Mouse (Mus musculus): ENCODE data around the gene Abhd17a.
"Not testable (repeated sequence)": the region's sequence is repeated elsewhere in the genome, so short reads cannot be mapped to it uniquely, and the experiment has no call there.

Gene Abhd17a

GRCm38 (mm10) chr10:80608435-80608834 is 18.3 kb upstream of the Abhd17a start:
- no peak for DNase-seq (ENCODE audit: low spot score in 2 of 2)

GRCm38 (mm10) chr10:80606737-80607350 is 16.7 kb upstream of the Abhd17a start:
- DNase-seq (ENCODE audit: low spot score in 2 of 2): no peak

- DNase-seq (ENCODE audit: low spot score in 2 of 2): no peak
These were observed 16.2 kb upstream of the Abhd17a start for GRCm38 (mm10) chr10:80606306-80606705.

GRCm38 (mm10) chr10:80605721-80606120 is 15.6 kb upstream of the Abhd17a start, which contains the start of gene Gm49322:
TSS of gene Gm49322 (plus strand) at chr10:80606021.
- not testable (repeated sequence) for DNase-seq (ENCODE audit: low spot score in 2 of 2)

- no peak for DNase-seq (ENCODE audit: low spot score in 2 of 2)
These were observed 14.8 kb upstream of the Abhd17a start for GRCm38 (mm10) chr10:80604988-80605387.

GRCm38 (mm10) chr10:80604001-80604509 is 13.9 kb upstream of the Abhd17a start:
- DNase-seq (ENCODE audit: low spot score in 2 of 2): peak; percentile 45 to 68

GRCm38 (mm10) chr10:80603364-80603763 is 13.2 kb upstream of the Abhd17a start:
- no peak for DNase-seq (ENCODE audit: low spot score in 2 of 2)

- peak; percentile 87 to 90 for DNase-seq (ENCODE audit: low spot score in 2 of 2)
These were observed 12.7 kb upstream of the Abhd17a start, which contains the start of the genes Scamp4 and Adat3 for GRCm38 (mm10) chr10:80602698-80603325. TSS of gene Scamp4 (plus strand) at chr10:80602872. TSS of gene Adat3 (plus strand) at chr10:80602880.

- no peak for DNase-seq (ENCODE audit: low spot score in 2 of 2)
These were observed 6.2 kb upstream of the Abhd17a start for GRCm38 (mm10) chr10:80596318-80596717.

GRCm38 (mm10) chr10:80589127-80589878 is 838 bp downstream of the Abhd17a start:
- DNase-seq (ENCODE audit: low spot score in 2 of 2): peak; percentile 42 to 55

- DNase-seq (ENCODE audit: low spot score in 2 of 2): no peak
These were observed 2.9 kb downstream of the Abhd17a start for GRCm38 (mm10) chr10:80587305-80587657.

GRCm38 (mm10) chr10:80586407-80587304 is 3.5 kb downstream of the Abhd17a start:
- no peak for DNase-seq (ENCODE audit: low spot score in 2 of 2)

- DNase-seq (ENCODE audit: low spot score in 2 of 2): no peak
These were observed 4.6 kb downstream of the Abhd17a start for GRCm38 (mm10) chr10:80585581-80585980.

- DNase-seq (ENCODE audit: low spot score in 2 of 2): no peak
These were observed 5.2 kb downstream of the Abhd17a start for GRCm38 (mm10) chr10:80584642-80585552.

GRCm38 (mm10) chr10:80584045-80584488 is 6.1 kb downstream of the Abhd17a start:
- no peak for DNase-seq (ENCODE audit: low spot score in 2 of 2)

GRCm38 (mm10) chr10:80583047-80583446 is 7.1 kb downstream of the Abhd17a start:
- DNase-seq (ENCODE audit: low spot score in 2 of 2): no peak

GRCm38 (mm10) chr10:80578911-80579310 is 11.2 kb downstream of the Abhd17a start:
- peak; percentile 60 to 78 for DNase-seq (ENCODE audit: low spot score in 2 of 2)

GRCm38 (mm10) chr10:80578131-80578750 is 11.9 kb downstream of the Abhd17a start:
- DNase-seq (ENCODE audit: low spot score in 2 of 2): peak; percentile 80 to 84

GRCm38 (mm10) chr10:80577195-80578130 is 12.7 kb downstream of the Abhd17a start, which contains the start of gene Klf16:
TSS of gene Klf16 (minus strand) at chr10:80577321.
- peak; percentile 99 for DNase-seq (ENCODE audit: low spot score in 2 of 2)
